Mouse (Mus musculus): ENCODE data around the gene Capzb.

Capzb gene

GRCm38 (mm10) chr4:139238612-139239011, 45.9 kb downstream of the Capzb start:
- no peak for DNase-seq (ENCODE audit: low spot score)

GRCm38 (mm10) chr4:139240334-139240733, 47.6 kb downstream of the Capzb start:
- DNase-seq (ENCODE audit: low spot score): no peak

- no peak for DNase-seq (ENCODE audit: low spot score)
Measured at GRCm38 (mm10) chr4:139241678-139242606, 49.2 kb downstream of the Capzb start.

- DNase-seq (ENCODE audit: low spot score): no peak
Measured at GRCm38 (mm10) chr4:139242607-139242955, 49.9 kb downstream of the Capzb start.

- no peak for DNase-seq (ENCODE audit: low spot score)
Measured at GRCm38 (mm10) chr4:139244176-139244575, 51.5 kb downstream of the Capzb start.

- DNase-seq (ENCODE audit: low spot score): no peak
Measured at GRCm38 (mm10) chr4:139244766-139245165, 52.1 kb downstream of the Capzb start.

GRCm38 (mm10) chr4:139245534-139245933, 52.8 kb downstream of the Capzb start:
- DNase-seq (ENCODE audit: low spot score): no peak

- DNase-seq (ENCODE audit: low spot score): no peak
Measured at GRCm38 (mm10) chr4:139246130-139246877, 53.6 kb downstream of the Capzb start.

- DNase-seq (ENCODE audit: low spot score): no peak
Measured at GRCm38 (mm10) chr4:139247966-139248365, 55.3 kb downstream of the Capzb start.

GRCm38 (mm10) chr4:139248736-139249135, 56.0 kb downstream of the Capzb start:
- no peak for DNase-seq (ENCODE audit: low spot score)

- DNase-seq (ENCODE audit: low spot score): no peak
Measured at GRCm38 (mm10) chr4:139250043-139250442, 57.3 kb downstream of the Capzb start.

GRCm38 (mm10) chr4:139250886-139251285, 58.2 kb downstream of the Capzb start:
- no peak for DNase-seq (ENCODE audit: low spot score)

- peak; percentile 68 for DNase-seq (ENCODE audit: low spot score)
Measured at GRCm38 (mm10) chr4:139252051-139252760, 59.5 kb downstream of the Capzb start.

- no peak for DNase-seq (ENCODE audit: low spot score)
Measured at GRCm38 (mm10) chr4:139253206-139253605, 60.5 kb downstream of the Capzb start.

- no peak for DNase-seq (ENCODE audit: low spot score)
Measured at GRCm38 (mm10) chr4:139256146-139256545, 63.4 kb downstream of the Capzb start.

- no peak for DNase-seq (ENCODE audit: low spot score)
Measured at GRCm38 (mm10) chr4:139256708-139257107, 64.0 kb downstream of the Capzb start.

- peak; percentile 23 for DNase-seq (ENCODE audit: low spot score)
Measured at GRCm38 (mm10) chr4:139258621-139259301, 66.1 kb downstream of the Capzb start.

- DNase-seq (ENCODE audit: low spot score): no peak
Measured at GRCm38 (mm10) chr4:139259302-139259871, 66.7 kb downstream of the Capzb start.

GRCm38 (mm10) chr4:139262981-139263380, 70.3 kb downstream of the Capzb start:
- no peak for DNase-seq (ENCODE audit: low spot score)

- DNase-seq (ENCODE audit: low spot score): no peak
Measured at GRCm38 (mm10) chr4:139265783-139266499, 73.2 kb downstream of the Capzb start.

- no peak for DNase-seq (ENCODE audit: low spot score)
Measured at GRCm38 (mm10) chr4:139266500-139266865, 73.8 kb downstream of the Capzb start.
